ENCODE assay signal across 22 mouse cellular contexts in genomic region chr14:62600109-62600522, GRCm38 (mm10). TPM values are rescaled to one million over a fixed set of nuclear protein-coding genes. Genes with fewer than 3 reads are reported as not detected.
A peak's percentile ranks its signal among the peaks of the same experiment; 100 is the strongest.
DNase-seq lines count a peak whose midpoint lies in the region; ATAC-seq and TF ChIP-seq lines count a peak whose summit lies in the region.
"Had no signal": no experiment of that assay in that cellular context is flagged by ENCODE, and none has a peak within 500 bp of the region (broad histone marks: within the 10 kb centered on the region; RNA-seq: fewer than 3 reads in every experiment).

No protein-coding gene starts in this region.

- no peaks in the 10 kb centered on the region for H3K36me3 ChIP-seq in neural tube, embryonic 11.5 days (ENCODE audit: control insufficient read depth, insufficient read depth, low read length)
- peaks cover 5% of the 10 kb centered on the region; the same call in 1 of the 2 replicates for H3K36me3 ChIP-seq in forebrain, postnatal 0 days (ENCODE audit: insufficient read depth)
- H3K36me3 ChIP-seq in hindbrain, postnatal 0 days (ENCODE audit: insufficient read depth, low read length): no peaks in the 10 kb centered on the region
- H3K36me3 ChIP-seq in neural tube, embryonic 15.5 days: peaks cover 4% of the 10 kb centered on the region; the same call in 1 of the 2 replicates
- H3K36me3 ChIP-seq: embryonic facial prominence, embryonic 15.5 days had no signal

- H3K4me2 ChIP-seq in neural tube, embryonic 11.5 days (ENCODE audit: low read depth): no peak overlapping the region
- no peak overlapping the region for H3K4me2 ChIP-seq in forebrain, postnatal 0 days (ENCODE audit: low read depth)
- H3K4me2 ChIP-seq in hindbrain, postnatal 0 days (ENCODE audit: low read depth, low read length): no peak overlapping the region
- H3K4me2 ChIP-seq in neural tube, embryonic 15.5 days: no peak overlapping the region
- H3K4me2 ChIP-seq: embryonic facial prominence, embryonic 15.5 days had no signal

- no peaks in the 10 kb centered on the region for H3K4me1 ChIP-seq in neural tube, embryonic 11.5 days (ENCODE audit: control insufficient read depth, insufficient read depth, low read length)
- H3K4me1 ChIP-seq in forebrain, postnatal 0 days (ENCODE audit: insufficient read depth): peaks cover 10% of the 10 kb centered on the region
- 0 out of 2 replicates have a peak, but pooled peaks cover 5% of the 10 kb centered on the region for H3K4me1 ChIP-seq in hindbrain, postnatal 0 days (ENCODE audit: insufficient read depth, low read length)
- peaks cover 19% of the 10 kb centered on the region for H3K4me1 ChIP-seq in neural tube, embryonic 15.5 days
- H3K4me1 ChIP-seq: embryonic facial prominence, embryonic 15.5 days had no signal

- H3K27ac ChIP-seq in neural tube, embryonic 11.5 days (ENCODE audit: low read depth, low read length): no peak overlapping the region
- H3K27ac ChIP-seq in forebrain, postnatal 0 days (ENCODE audit: low read depth, low read length): no peak overlapping the region
- no peak overlapping the region for H3K27ac ChIP-seq in hindbrain, postnatal 0 days
- peak overlapping the region; percentile 33; the same call in 1 of the 2 replicates for H3K27ac ChIP-seq in neural tube, embryonic 15.5 days (replicated peaks)
- H3K27ac ChIP-seq: embryonic facial prominence, embryonic 15.5 days; heart, adult 2 months; stomach, postnatal 0 days had no signal

- peak; percentile 31; the same call in 1 of the 2 replicates for ATAC-seq in neural tube, embryonic 11.5 days (ENCODE audit: insufficient read depth, low FRiP score, low TSS enrichment)
- peak; percentile 27; the same call in 1 of the 2 replicates for ATAC-seq in forebrain, postnatal 0 days
- peak; percentile 46; the same call in 1 of the 2 replicates for ATAC-seq in hindbrain, postnatal 0 days
- peak; percentile 28; the same call in 1 of the 2 replicates for ATAC-seq in neural tube, embryonic 15.5 days (ENCODE audit: low FRiP score)
- ATAC-seq: inflammation-experienced regulatory T-cells, adult 6 months had no signal

- no peaks in the 10 kb centered on the region for H3K27me3 ChIP-seq in neural tube, embryonic 11.5 days (ENCODE audit: control insufficient read depth, insufficient read depth, low read length)
- H3K27me3 ChIP-seq in forebrain, postnatal 0 days (ENCODE audit: insufficient read depth, low read length): no peaks in the 10 kb centered on the region
- no peaks in the 10 kb centered on the region for H3K27me3 ChIP-seq in hindbrain, postnatal 0 days (ENCODE audit: insufficient read depth, low read length)
- H3K27me3 ChIP-seq in neural tube, embryonic 15.5 days (replicated peaks): no peaks in the 10 kb centered on the region
- H3K27me3 ChIP-seq: embryonic facial prominence, embryonic 15.5 days had no signal

- no peak for DNase-seq in neural tube, embryonic 11.5 days (ENCODE audit: low spot score)
- DNase-seq in neural tube, embryonic 10.5 days (ENCODE audit: extremely low spot score, low spot score): no peak
- no peak for DNase-seq in forebrain, postnatal 0 days
- DNase-seq in hindbrain, postnatal 0 days (ENCODE audit: low spot score): peak; percentile 28
- no peak for DNase-seq in adrenal gland, postnatal 25 days
- DNase-seq in right cerebral cortex, postnatal 10 days (ENCODE audit: low spot score in 2 of 2): no peak
- no peak for DNase-seq in layer of hippocampus, postnatal 36 days
- DNase-seq: adrenal gland, postnatal 14 days; B cell, adult 2 months; cerebellum, adult 9-11 months; gastrocnemius, postnatal 10 days; heart, adult 2 months; left cerebral cortex, postnatal 4 days; lung, adult 18-20 months; lung, postnatal 36 days had no signal

- H3K4me3 ChIP-seq in neural tube, embryonic 11.5 days (ENCODE audit: low read depth, low read length): no peak overlapping the region
- H3K4me3 ChIP-seq in forebrain, postnatal 0 days (ENCODE audit: low read depth, low read length): no peak overlapping the region
- H3K4me3 ChIP-seq in hindbrain, postnatal 0 days (ENCODE audit: low read length): no peak overlapping the region
- H3K4me3 ChIP-seq in neural tube, embryonic 15.5 days (replicated peaks): no peak overlapping the region
- H3K4me3 ChIP-seq: embryonic facial prominence, embryonic 15.5 days; heart, adult 2 months had no signal

- no peaks in the 10 kb centered on the region for H3K9me3 ChIP-seq in neural tube, embryonic 11.5 days (ENCODE audit: control insufficient read depth, low read length)
- no peaks in the 10 kb centered on the region for H3K9me3 ChIP-seq in forebrain, postnatal 0 days (ENCODE audit: low read length)
- no peaks in the 10 kb centered on the region for H3K9me3 ChIP-seq in hindbrain, postnatal 0 days (ENCODE audit: low read length)
- H3K9me3 ChIP-seq in neural tube, embryonic 15.5 days (replicated peaks): no peaks in the 10 kb centered on the region
- H3K9me3 ChIP-seq: embryonic facial prominence, embryonic 15.5 days had no signal

- H3K9ac ChIP-seq in neural tube, embryonic 11.5 days (ENCODE audit: low read length): no peak overlapping the region
- no peak overlapping the region for H3K9ac ChIP-seq in forebrain, postnatal 0 days
- H3K9ac ChIP-seq in hindbrain, postnatal 0 days (replicated peaks; ENCODE audit: low read length): no peak overlapping the region
- H3K9ac ChIP-seq in neural tube, embryonic 15.5 days (replicated peaks): no peak overlapping the region
- H3K9ac ChIP-seq: embryonic facial prominence, embryonic 15.5 days had no signal

- 46% methylated on average over 6 of the region's 6 CpGs for WGBS in neural tube, embryonic 11.5 days
- WGBS in forebrain, postnatal 0 days: 9% methylated on average over 6 of the region's 6 CpGs
- 27% methylated on average over 6 of the region's 6 CpGs for WGBS in hindbrain, postnatal 0 days
- WGBS in neural tube, embryonic 15.5 days: 23% methylated on average over 6 of the region's 6 CpGs

- TF ChIP-seq CTCF in forebrain, postnatal 0 days (IDR thresholded peaks at IDR 0.05; ENCODE audit: low read depth): no peak
- TF ChIP-seq CTCF in hindbrain, postnatal 0 days (IDR thresholded peaks at IDR 0.05; ENCODE audit: low read depth): no peak

RNA-seq across cellular contexts. Expression of gene Gm4131, which starts 33.4 kb away (rescaled TPM):
- polyA plus RNA-seq in neural tube, embryonic 11.5 days (2014; fragmentation: Nextera tagmentation; extraction: Ambion mirVana): not detected in 2 replicates
- not detected in 2 replicates for total RNA-seq in forebrain, postnatal 0 days (2014; rRNA removed)
- 0.22 TPM in 1 of 2 replicates, not detected in the other for polyA plus RNA-seq in forebrain, postnatal 0 days (2015; fragmentation: Nextera tagmentation; extraction: Ambion mirVana)
- total RNA-seq in hindbrain, postnatal 0 days (2014; rRNA removed): not detected in 2 replicates
- polyA plus RNA-seq in hindbrain, postnatal 0 days (2015; fragmentation: Nextera tagmentation; extraction: Ambion mirVana): 0.25 and 0.26 TPM in 2 replicates
- polyA plus RNA-seq in neural tube, embryonic 15.5 days (2015; fragmentation: Nextera tagmentation; extraction: Ambion mirVana): 0.27 TPM in 2 replicates
- not detected in 2 replicates for total RNA-seq in adrenal gland, postnatal 25 days (2021)
- not detected for total RNA-seq in layer of hippocampus, postnatal 36 days (2021)
- total RNA-seq: adrenal gland, postnatal 14 days; gastrocnemius, postnatal 10 days; heart, adult 2 months; left cerebral cortex, adult 18-20 months; left cerebral cortex, postnatal 4 days; liver, adult 2 months had no signal
- polyA plus RNA-seq: embryonic facial prominence, embryonic 15.5 days; heart, adult 2 months; heart, postnatal 0 days; inflammation-experienced regulatory T-cells, adult 6 months; liver, adult 2 months; stomach, postnatal 0 days had no signal

RNA-seq across cellular contexts. Expression of gene Fam124a, which starts 44.6 kb away (rescaled TPM):
- 4.5 and 4.6 TPM in 2 replicates for polyA plus RNA-seq in neural tube, embryonic 11.5 days (2014; fragmentation: Nextera tagmentation; extraction: Ambion mirVana)
- 41.7 and 66.4 TPM in 2 replicates for total RNA-seq in forebrain, postnatal 0 days (2014; rRNA removed)
- 39.6 and 52.3 TPM in 2 replicates for polyA plus RNA-seq in forebrain, postnatal 0 days (2015; fragmentation: Nextera tagmentation; extraction: Ambion mirVana)
- total RNA-seq in hindbrain, postnatal 0 days (2014; rRNA removed): 31.3 and 40.8 TPM in 2 replicates
- polyA plus RNA-seq in hindbrain, postnatal 0 days (2015; fragmentation: Nextera tagmentation; extraction: Ambion mirVana): 37.5 and 41.2 TPM in 2 replicates
- polyA plus RNA-seq in neural tube, embryonic 15.5 days (2015; fragmentation: Nextera tagmentation; extraction: Ambion mirVana): 58.4 and 71.2 TPM in 2 replicates
- 1.0 and 1.5 TPM in 2 replicates for total RNA-seq in adrenal gland, postnatal 25 days (2021)
- 10 to 100 TPM; 11.4 to 12.7 TPM for total RNA-seq in layer of hippocampus, postnatal 36 days (2021)
- polyA plus RNA-seq: inflammation-experienced regulatory T-cells, adult 6 months had no signal
